Mouse (Mus musculus) liver, embryonic 15.5 days (tissue): ENCODE measurements at regions not wholly inside any gene's neighbourhood (a gene's known extent, or its start where the extent isn't known, plus 50 kb on each side); places are given as distances from the start of the nearest gene placed in this dataset.
"Not testable (repeated sequence)": the region's sequence is repeated elsewhere in the genome, so short reads cannot be mapped to it uniquely, and the experiment has no call there.

Experiments used
- ATAC-seq: fragments of 200-750 bp; cut with Nextera tagmentation; 2 replicates; pipeline ENCODE4 v1.8.0; 2017; ENCODE audit warnings: moderate number of reproducible peaks, mild to moderate bottlenecking, moderate library complexity; ENCODE audit not compliant: insufficient read depth
- H3K27ac ChIP-seq: fragments of 300-500 bp; sonication (generic); replicated peaks from 2 replicates; pipeline ENCODE4 v1.5.1; 2015; ENCODE audit warnings: mild to moderate bottlenecking, inconsistent platforms
- H3K27me3 ChIP-seq: fragments of 300-500 bp; sonication (generic); 2 replicates; pipeline ENCODE4 v1.6.1; 2015; ENCODE audit warnings: mild to moderate bottlenecking, inconsistent platforms
- H3K36me3 ChIP-seq: fragments of 300-500 bp; sonication (generic); replicated peaks from 2 replicates; pipeline ENCODE4 v1.6.1; 2015; ENCODE audit warnings: moderate library complexity, mild to moderate bottlenecking, inconsistent platforms
- H3K4me1 ChIP-seq: fragments of 300-500 bp; sonication (generic); replicated peaks from 2 replicates; pipeline ENCODE4 v1.6.1; 2015; ENCODE audit warnings: inconsistent platforms
- H3K4me2 ChIP-seq: fragments of 300-500 bp; sonication (generic); 2 replicates; pipeline ENCODE4 v1.6.1; 2015; ENCODE audit warnings: moderate library complexity, mild to moderate bottlenecking, inconsistent platforms
- H3K4me3 ChIP-seq: fragments of 300-500 bp; sonication (generic); replicated peaks from 2 replicates; pipeline ENCODE4 v1.5.1; 2015; ENCODE audit warnings: mild to moderate bottlenecking, inconsistent platforms
- H3K9ac ChIP-seq: fragments of 300-500 bp; sonication (generic); 2 replicates; pipeline ENCODE4 v1.6.1; 2015; ENCODE audit warnings: moderate library complexity, mild to moderate bottlenecking, inconsistent platforms
- H3K9me3 ChIP-seq: fragments of 300-500 bp; sonication (generic); replicated peaks from 2 replicates; pipeline ENCODE4 v1.6.1; 2016; ENCODE audit warnings: inconsistent platforms
- WGBS: fragments of 180-500 bp; shearing (Covaris S2); methylation state at CpG from one replicate; pipeline ENCODE4 v1.1.7; 2015; ENCODE audit warnings: mixed read lengths; ENCODE audit not compliant: insufficient replicate concordance; 5-methylcytosine and 5-hydroxymethylcytosine counted together

DNA sequence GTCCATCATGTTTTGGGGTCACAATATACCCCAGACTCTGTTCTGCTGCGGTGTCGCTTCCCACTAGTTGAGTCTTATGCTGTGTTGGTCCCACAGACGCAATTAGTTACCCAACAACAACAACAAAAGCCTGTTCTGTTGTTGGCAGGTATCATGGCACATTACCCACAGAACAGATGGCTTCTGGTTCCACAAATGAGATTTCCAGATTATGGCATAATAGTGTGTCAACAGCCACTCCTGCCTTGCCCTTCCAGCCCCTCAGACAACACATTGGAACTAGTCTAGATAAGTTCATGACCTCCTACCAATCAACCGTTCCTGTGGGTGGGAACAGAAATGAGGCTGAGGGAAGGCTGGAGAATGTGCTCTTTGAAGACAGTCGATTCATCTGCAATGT, 351.5 kb downstream of the Fut8 start:
- H3K4me1 ChIP-seq = no peaks in the 10 kb centered on the region
- ATAC-seq = no peak
- no peaks in the 10 kb centered on the region for H3K9me3 ChIP-seq
- no peak overlapping the region for H3K4me3 ChIP-seq
- H3K4me2 ChIP-seq = no peak overlapping the region
- H3K27me3 ChIP-seq = no peaks in the 10 kb centered on the region
- H3K27ac ChIP-seq = no peak overlapping the region
- H3K9ac ChIP-seq = no peak overlapping the region
- WGBS = 63% methylated on average over 5 of the region's 5 CpGs
- H3K36me3 ChIP-seq = no peaks in the 10 kb centered on the region

DNA sequence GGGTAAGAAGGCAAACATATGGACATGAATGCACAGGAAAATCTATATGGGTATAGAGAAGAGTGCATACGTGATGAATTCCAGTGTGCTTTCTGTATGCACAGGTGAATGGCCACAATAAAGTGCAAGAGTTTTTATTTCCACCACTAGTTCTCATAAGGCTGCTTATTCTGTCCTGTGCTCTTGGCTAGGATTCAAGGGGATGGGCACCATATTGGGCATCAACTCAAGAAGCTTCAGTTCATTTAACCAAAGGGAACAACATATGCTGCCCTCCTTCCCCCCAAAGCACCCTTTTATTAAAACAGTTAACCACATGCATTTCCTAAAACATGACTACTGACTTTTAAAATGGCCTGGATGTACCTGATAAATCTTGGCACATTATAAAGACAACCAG, 356.2 kb downstream of the Fut8 start:
- Histone ChIP-seq H3K4me3 (no peak overlapping the region), H3K27me3 (no peaks in the 10 kb centered on the region), H3K27ac (no peak overlapping the region), H3K4me2 (no peak overlapping the region), H3K36me3 (no peaks in the 10 kb centered on the region), H3K4me1 (no peaks in the 10 kb centered on the region), H3K9me3 (no peaks in the 10 kb centered on the region), H3K9ac (no peak overlapping the region)
- ATAC-seq = no peak
- WGBS = 68% methylated on average over 1 of the region's 1 CpGs

DNA sequence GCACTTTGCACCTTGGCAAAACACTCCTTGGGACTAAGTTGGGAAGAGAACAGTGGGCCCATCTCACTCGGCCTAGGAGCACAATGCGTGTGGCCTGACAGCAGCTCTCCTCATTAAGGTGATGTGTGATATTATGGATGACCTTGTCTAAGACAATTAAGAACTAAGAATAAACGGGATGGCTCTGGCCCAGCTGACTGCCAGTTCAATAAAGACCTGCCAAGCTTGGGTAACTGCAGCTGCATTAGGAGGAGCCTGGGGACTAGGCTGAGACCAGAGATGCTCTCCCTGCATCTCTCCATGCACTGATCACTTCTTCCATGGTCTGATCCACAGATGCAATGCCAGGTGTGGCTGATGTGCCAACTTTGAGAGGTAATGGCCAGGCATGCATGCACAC, 356.7 kb downstream of the Fut8 start:
- H3K4me1 ChIP-seq = no peaks in the 10 kb centered on the region
- no peak overlapping the region for H3K27ac ChIP-seq
- no peak overlapping the region for H3K9ac ChIP-seq
- H3K36me3 ChIP-seq = no peaks in the 10 kb centered on the region
- no peaks in the 10 kb centered on the region for H3K9me3 ChIP-seq
- 57% methylated on average over 3 of the region's 3 CpGs for WGBS
- no peak for ATAC-seq
- H3K27me3 ChIP-seq = no peaks in the 10 kb centered on the region
- H3K4me3 ChIP-seq = no peak overlapping the region
- H3K4me2 ChIP-seq = no peak overlapping the region

DNA sequence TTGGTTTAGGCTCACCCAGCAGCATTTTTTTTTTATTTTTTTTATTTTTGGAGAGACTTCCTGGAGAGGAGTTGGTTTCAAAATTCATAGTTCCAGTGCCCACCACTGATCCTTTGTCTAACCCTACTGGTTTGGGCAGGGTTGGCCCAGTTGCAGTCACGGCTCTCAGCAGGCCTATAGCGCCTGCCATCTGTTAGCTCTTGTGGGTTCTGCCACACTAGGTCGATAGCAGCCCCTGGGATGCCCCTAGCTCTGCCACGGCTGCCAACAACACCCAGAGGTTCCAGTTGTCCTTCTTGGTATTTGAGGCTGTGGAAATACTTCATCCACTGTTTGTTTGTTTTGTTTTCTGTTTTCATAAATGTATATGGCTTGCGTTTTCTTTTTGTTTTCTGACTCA, 357.9 kb downstream of the Fut8 start:
- H3K9ac ChIP-seq = no peak overlapping the region
- H3K27me3 ChIP-seq = no peaks in the 10 kb centered on the region
- H3K9me3 ChIP-seq = no peaks in the 10 kb centered on the region
- no peak overlapping the region for H3K27ac ChIP-seq
- ATAC-seq = no peak
- 50% methylated on average over 5 of the region's 5 CpGs for WGBS
- H3K36me3 ChIP-seq = no peaks in the 10 kb centered on the region
- no peak overlapping the region for H3K4me2 ChIP-seq
- H3K4me1 ChIP-seq = no peaks in the 10 kb centered on the region
- H3K4me3 ChIP-seq = no peak overlapping the region

DNA sequence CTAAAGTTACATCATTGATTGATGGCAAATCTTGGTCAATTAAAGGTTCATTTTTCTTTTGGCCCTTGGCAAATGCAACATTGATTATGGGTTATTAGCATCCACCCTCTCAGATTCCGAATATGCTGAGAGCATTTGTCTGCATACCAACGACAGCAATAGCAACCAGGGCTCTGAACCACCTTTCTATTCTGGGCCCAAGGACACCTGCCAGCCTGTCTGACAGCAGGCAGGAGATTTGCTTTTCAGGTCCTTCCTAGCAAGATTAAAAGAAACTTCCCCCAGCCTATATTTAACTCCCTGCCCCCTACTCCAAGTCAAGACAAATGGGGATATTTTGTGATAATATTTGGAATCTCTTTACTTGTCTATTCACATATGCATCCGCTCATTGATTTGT, 358.8 kb downstream of the Fut8 start:
- H3K36me3 ChIP-seq = no peaks in the 10 kb centered on the region
- 62% methylated on average over 3 of the region's 3 CpGs for WGBS
- no peak overlapping the region for H3K4me2 ChIP-seq
- no peak overlapping the region for H3K27ac ChIP-seq
- no peaks in the 10 kb centered on the region for H3K4me1 ChIP-seq
- no peak overlapping the region for H3K9ac ChIP-seq
- no peak overlapping the region for H3K4me3 ChIP-seq
- no peaks in the 10 kb centered on the region for H3K9me3 ChIP-seq
- no peaks in the 10 kb centered on the region for H3K27me3 ChIP-seq
- no peak for ATAC-seq

DNA sequence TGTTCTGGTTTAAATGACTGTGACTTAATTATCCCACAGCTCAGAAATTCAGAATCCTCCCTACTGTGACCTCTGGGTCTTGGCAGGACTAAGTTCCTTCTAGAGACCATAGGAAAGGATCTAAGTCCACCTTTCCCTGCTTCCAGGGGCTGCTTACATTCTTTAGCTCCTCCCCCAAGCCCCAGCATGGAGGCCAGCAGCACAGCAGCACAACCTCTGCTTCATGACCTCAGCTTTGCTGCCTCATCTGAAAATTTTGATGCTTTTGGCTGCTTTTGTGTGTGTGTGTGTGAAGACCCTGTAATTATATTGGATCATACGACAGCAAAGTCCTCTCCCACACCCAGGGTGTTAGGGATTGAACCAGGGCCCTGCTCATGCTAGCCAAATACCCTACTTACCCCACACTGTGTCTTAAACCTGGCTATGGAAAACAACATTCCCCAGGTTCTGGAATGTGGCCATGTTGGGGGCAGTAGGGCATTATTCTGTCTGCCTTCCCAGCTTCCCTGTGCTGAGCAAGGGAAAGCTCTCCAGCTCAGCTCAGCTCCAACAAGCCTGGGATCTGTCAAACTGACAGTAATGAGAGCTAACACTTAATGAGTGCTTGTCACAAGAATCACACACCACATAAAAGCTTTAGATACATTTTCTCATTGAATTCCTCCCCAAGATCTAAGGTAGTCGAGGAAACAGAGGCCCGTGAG, 359.9 kb downstream of the Fut8 start:
- 53% methylated on average over 3 of the region's 3 CpGs for WGBS

DNA sequence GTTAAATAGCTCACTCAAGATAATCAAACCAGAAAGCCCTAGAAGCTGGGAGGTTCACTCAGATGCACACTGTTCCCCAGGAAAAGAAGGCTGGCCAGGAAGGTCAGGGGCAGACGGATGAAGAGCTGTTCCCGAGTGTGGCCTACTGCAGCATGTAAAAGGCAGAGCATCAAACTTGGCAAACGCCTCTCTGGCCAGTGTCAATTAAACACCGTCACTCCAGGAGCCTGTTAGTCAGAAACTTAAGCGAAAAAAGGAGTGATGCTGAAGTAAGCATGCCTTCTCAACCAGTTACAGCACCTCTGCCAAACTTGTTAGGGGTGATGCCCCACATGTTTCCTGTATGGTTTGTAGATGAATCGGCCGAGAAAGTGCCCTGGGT, 360.4 kb downstream of the Fut8 start:
- H3K4me1 ChIP-seq = no peaks in the 10 kb centered on the region
- 56% methylated on average over 7 of the region's 7 CpGs for WGBS
- H3K27ac ChIP-seq = no peak overlapping the region
- H3K36me3 ChIP-seq = no peaks in the 10 kb centered on the region
- no peak overlapping the region for H3K9ac ChIP-seq
- no peak overlapping the region for H3K4me3 ChIP-seq
- no peaks in the 10 kb centered on the region for H3K9me3 ChIP-seq
- ATAC-seq = no peak
- no peaks in the 10 kb centered on the region for H3K27me3 ChIP-seq
- no peak overlapping the region for H3K4me2 ChIP-seq

More for the DNA sequence above, 359.9 kb downstream of the Fut8 start:
- no peaks in the 10 kb centered on the region for H3K9me3 ChIP-seq
- no peak overlapping the region for H3K27ac ChIP-seq
- ATAC-seq = no peak
- no peaks in the 10 kb centered on the region for H3K36me3 ChIP-seq
- H3K27me3 ChIP-seq = no peaks in the 10 kb centered on the region
- no peak overlapping the region for H3K4me3 ChIP-seq
- H3K4me2 ChIP-seq = no peak overlapping the region
- no peak overlapping the region for H3K9ac ChIP-seq
- H3K4me1 ChIP-seq = no peaks in the 10 kb centered on the region

DNA sequence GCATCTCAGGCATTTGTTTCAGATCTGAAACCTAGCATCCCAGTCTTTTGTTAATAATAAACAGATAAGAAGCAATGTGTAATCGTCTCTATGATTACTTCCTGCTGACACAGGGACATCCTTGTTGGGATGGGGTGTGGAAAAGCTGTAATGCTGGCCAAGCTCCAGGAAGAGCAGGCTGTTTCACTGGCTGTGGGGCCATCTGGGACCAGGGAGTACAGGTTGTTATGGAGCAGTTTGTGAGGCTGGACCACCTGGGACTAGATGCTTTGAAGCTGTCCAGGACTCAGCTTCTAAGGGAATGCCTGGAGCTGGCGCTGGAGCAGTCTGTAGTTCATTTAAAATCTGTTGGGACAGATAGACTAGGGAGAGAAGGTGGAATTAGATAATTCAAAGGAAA, 361.5 kb downstream of the Fut8 start:
- WGBS = 43% methylated on average over 2 of the region's 2 CpGs
- Histone ChIP-seq H3K4me2 (no peak overlapping the region), H3K27ac (no peak overlapping the region), H3K4me1 (no peaks in the 10 kb centered on the region), H3K4me3 (no peak overlapping the region), H3K9me3 (no peaks in the 10 kb centered on the region), H3K9ac (no peak overlapping the region), H3K27me3 (no peaks in the 10 kb centered on the region), H3K36me3 (no peaks in the 10 kb centered on the region)
- ATAC-seq = no peak

DNA sequence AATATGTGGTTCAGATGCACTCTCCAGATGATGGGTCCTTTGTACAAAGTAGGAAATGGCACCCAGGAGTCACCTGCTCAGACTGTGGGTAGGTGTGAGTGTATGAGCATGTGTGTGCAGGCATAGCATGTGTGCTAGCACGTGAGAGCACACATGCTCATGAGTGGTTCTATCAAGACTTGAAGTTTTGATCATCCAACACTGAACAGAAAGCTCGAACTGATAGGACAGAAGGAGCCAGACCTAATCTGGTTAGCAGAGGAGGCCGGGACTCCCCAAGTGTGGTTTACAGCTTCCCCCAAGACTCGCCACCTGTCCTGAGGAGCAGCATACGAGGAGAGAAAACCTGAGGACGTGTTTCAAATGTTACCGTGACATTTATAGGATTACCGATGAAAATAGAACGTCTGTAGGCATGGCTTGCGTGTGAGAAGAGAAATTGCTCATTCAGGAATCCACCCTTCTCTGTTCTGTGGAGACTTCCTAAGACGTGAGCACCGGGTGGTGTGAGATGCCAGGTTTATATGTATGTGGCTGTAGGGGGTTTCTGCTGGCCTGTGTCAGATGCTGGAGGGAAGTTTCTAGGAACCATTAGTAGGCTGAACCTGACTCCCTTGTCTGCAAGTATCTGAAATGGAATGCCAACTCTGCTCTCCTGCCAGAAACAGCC, 366.0 kb downstream of the Fut8 start:
- ATAC-seq = no peak
- no peaks in the 10 kb centered on the region for H3K36me3 ChIP-seq
- 62% methylated on average over 12 of the region's 12 CpGs for WGBS
- no peak overlapping the region for H3K27ac ChIP-seq
- H3K4me3 ChIP-seq = no peak overlapping the region
- H3K4me2 ChIP-seq = no peak overlapping the region
- H3K4me1 ChIP-seq = no peaks in the 10 kb centered on the region
- H3K9ac ChIP-seq = no peak overlapping the region
- H3K27me3 ChIP-seq = no peaks in the 10 kb centered on the region
- H3K9me3 ChIP-seq = no peaks in the 10 kb centered on the region

DNA sequence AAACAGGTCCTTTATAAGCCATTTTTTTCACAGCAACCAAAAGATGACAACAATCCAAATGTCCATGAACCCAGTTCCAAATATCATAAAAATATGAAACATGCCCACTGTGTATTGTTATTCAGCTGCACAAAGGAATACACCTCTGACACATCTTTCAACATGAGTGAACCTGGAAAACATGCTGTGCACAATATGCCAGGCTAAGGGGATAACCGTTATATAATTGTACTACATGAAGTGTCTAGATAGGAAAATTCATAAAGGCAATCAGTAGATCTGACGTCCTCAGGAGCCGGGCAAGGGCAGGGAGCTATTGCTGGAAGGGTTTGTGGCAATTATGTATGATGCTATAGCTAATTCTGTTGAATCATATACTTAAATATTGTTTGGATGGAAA, 379.6 kb downstream of the Fut8 start:
- Histone ChIP-seq H3K9ac (no peak overlapping the region), H3K4me3 (no peak overlapping the region), H3K4me2 (no peak overlapping the region), H3K36me3 (no peaks in the 10 kb centered on the region), H3K27ac (no peak overlapping the region), H3K27me3 (no peaks in the 10 kb centered on the region), H3K9me3 (no peaks in the 10 kb centered on the region), H3K4me1 (no peaks in the 10 kb centered on the region)
- WGBS = 62% methylated on average over 3 of the region's 3 CpGs
- ATAC-seq = no peak

DNA sequence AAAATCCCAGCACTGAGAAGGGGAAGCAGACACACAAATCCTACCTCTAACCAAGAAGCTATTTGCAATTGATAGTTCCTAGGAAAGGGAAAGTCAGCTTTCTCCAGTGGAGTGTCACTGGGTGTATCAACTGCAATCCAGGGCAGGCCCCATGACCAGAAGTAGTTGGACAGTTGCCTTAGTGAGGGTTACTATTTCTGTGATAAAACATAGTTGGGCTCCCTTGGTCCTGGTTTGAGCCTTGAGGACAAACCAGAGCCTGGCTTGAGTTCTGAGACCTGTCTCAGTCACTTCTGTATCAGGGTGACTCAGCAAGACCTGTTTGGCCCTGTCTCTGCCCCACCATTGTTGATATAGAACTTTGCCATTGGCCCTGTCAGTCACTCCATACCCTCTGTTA, 384.3 kb downstream of the Fut8 start:
- no peak overlapping the region for H3K4me2 ChIP-seq
- H3K4me1 ChIP-seq = no peaks in the 10 kb centered on the region
- H3K9me3 ChIP-seq = no peaks in the 10 kb centered on the region
- H3K9ac ChIP-seq = no peak overlapping the region
- no peak overlapping the region for H3K27ac ChIP-seq
- H3K27me3 ChIP-seq = no peaks in the 10 kb centered on the region
- no peak for ATAC-seq
- H3K36me3 ChIP-seq = no peaks in the 10 kb centered on the region
- no peak overlapping the region for H3K4me3 ChIP-seq

DNA sequence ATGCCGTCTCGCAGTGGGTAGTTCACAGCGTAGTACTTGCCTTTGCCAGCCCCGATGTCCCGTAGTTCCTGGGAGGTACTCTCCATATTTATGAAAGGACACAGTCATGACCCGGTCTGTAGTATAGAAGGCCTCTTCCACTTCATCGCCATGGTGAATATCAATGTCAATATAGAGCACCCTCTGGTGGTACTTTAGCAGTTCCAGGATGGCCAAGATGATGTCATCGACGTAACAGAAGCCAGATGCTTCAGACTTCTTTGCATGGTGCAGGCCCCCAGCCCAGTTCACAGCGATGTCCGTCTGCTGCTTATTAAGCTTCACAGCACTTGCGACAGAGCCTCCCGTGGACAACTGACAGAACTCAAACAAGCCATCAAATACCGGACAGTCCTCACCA, 386.4 kb downstream of the Fut8 start:
- H3K9ac ChIP-seq, H3K4me3 ChIP-seq, H3K9me3 ChIP-seq, H3K4me2 ChIP-seq, H3K27me3 ChIP-seq, ATAC-seq, H3K36me3 ChIP-seq, H3K27ac ChIP-seq, H3K4me1 ChIP-seq: not testable (repeated sequence)
- WGBS = 81% methylated on average over 14 of the region's 14 CpGs
